Mouse (Mus musculus): ENCODE results near the gene Kyat1.

Kyat1 gene

GRCm38 (mm10) chr2:30205629-30206357 lies at the start of gene Kyat1:
Gene Kyat1 (minus strand): TSS chr2:30205847.
- DNase-seq (ENCODE audit: low spot score in 2 of 2), result peak; percentile 86 to 89

- DNase-seq (ENCODE audit: low spot score in 2 of 2), result no peak
These were observed 48.2 kb upstream of the Kyat1 start for GRCm38 (mm10) chr2:30253809-30254208.

- DNase-seq (ENCODE audit: low spot score in 2 of 2), result no peak
These were observed 46.9 kb upstream of the Kyat1 start for GRCm38 (mm10) chr2:30252521-30252920.

- peak; percentile 79 to 80 for DNase-seq (ENCODE audit: low spot score in 2 of 2)
These were observed 45.9 kb upstream of the Kyat1 start for GRCm38 (mm10) chr2:30251417-30252104.

- no peak for DNase-seq (ENCODE audit: low spot score in 2 of 2)
These were observed 44.8 kb upstream of the Kyat1 start for GRCm38 (mm10) chr2:30250166-30251128.

GRCm38 (mm10) chr2:30249182-30249581 lies 43.5 kb upstream of the Kyat1 start:
- no peak for DNase-seq (ENCODE audit: low spot score in 2 of 2)

GRCm38 (mm10) chr2:30247681-30248080 lies 42.0 kb upstream of the Kyat1 start:
- no peak for DNase-seq (ENCODE audit: low spot score in 2 of 2)

GRCm38 (mm10) chr2:30247036-30247435 lies 41.4 kb upstream of the Kyat1 start:
- DNase-seq (ENCODE audit: low spot score in 2 of 2), result no peak

GRCm38 (mm10) chr2:30244595-30245178 lies 39.0 kb upstream of the Kyat1 start:
- DNase-seq (ENCODE audit: low spot score in 2 of 2), result no peak

GRCm38 (mm10) chr2:30243391-30243790 lies 37.7 kb upstream of the Kyat1 start:
- DNase-seq (ENCODE audit: low spot score in 2 of 2), result no peak

GRCm38 (mm10) chr2:30242509-30242908 lies 36.9 kb upstream of the Kyat1 start:
- DNase-seq (ENCODE audit: low spot score in 2 of 2), result no peak

- no peak for DNase-seq (ENCODE audit: low spot score in 2 of 2)
These were observed 34.6 kb upstream of the Kyat1 start, which contains the start of gene Gm28035 for GRCm38 (mm10) chr2:30240267-30240666. Gene Gm28035 (plus strand): TSS chr2:30240567.

- DNase-seq (ENCODE audit: low spot score in 2 of 2), result no peak
These were observed 34.1 kb upstream of the Kyat1 start for GRCm38 (mm10) chr2:30239777-30240176.

- DNase-seq (ENCODE audit: low spot score in 2 of 2), result no peak
These were observed 33.3 kb upstream of the Kyat1 start for GRCm38 (mm10) chr2:30238906-30239465.

GRCm38 (mm10) chr2:30237881-30238280 lies 32.2 kb upstream of the Kyat1 start:
- peak; percentile 70 to 75 for DNase-seq (ENCODE audit: low spot score in 2 of 2)

GRCm38 (mm10) chr2:30237199-30237880 lies 31.7 kb upstream of the Kyat1 start, which contains the start of gene Lrrc8a:
Gene Lrrc8a (plus strand): TSS chr2:30237715.
- DNase-seq (ENCODE audit: low spot score in 2 of 2), result peak; percentile 99 to 100

GRCm38 (mm10) chr2:30236426-30237198 lies 31.0 kb upstream of the Kyat1 start:
- DNase-seq (ENCODE audit: low spot score in 2 of 2), result no peak

- no peak for DNase-seq (ENCODE audit: low spot score in 2 of 2)
These were observed 29.9 kb upstream of the Kyat1 start for GRCm38 (mm10) chr2:30235593-30235992.

GRCm38 (mm10) chr2:30216293-30216692 lies 10.6 kb upstream of the Kyat1 start:
- no peak for DNase-seq (ENCODE audit: low spot score in 2 of 2)

- no peak for DNase-seq (ENCODE audit: low spot score in 2 of 2)
These were observed 9.8 kb upstream of the Kyat1 start for GRCm38 (mm10) chr2:30215493-30215892.

Data from thymus, postnatal 10 days (tissue).